8 mouse cellular contexts compared by ENCODE assay signal in genomic region chr8:125729746-125730145, GRCm38 (mm10). TPM values are rescaled to one million over a fixed set of nuclear protein-coding genes. Genes with fewer than 3 reads are reported as not detected.
DNase-seq lines count a peak whose midpoint lies in the region; ATAC-seq lines count a peak whose summit lies in the region.

Gene Ntpcr, plus strand, starts transcription at chr8:125729963.

- H3K9ac ChIP-seq in heart, embryonic 11.5 days (ENCODE audit: low read depth, low read length): no peak within 1 kb of the TSS; the same call in 1 of the 2 replicates
- no peak within 1 kb of the TSS for H3K9ac ChIP-seq in midbrain, embryonic 15.5 days

- no peak within 1 kb of the TSS for H3K4me2 ChIP-seq in heart, embryonic 11.5 days
- no peak within 1 kb of the TSS for H3K4me2 ChIP-seq in midbrain, embryonic 15.5 days

- no peak within 1 kb of the TSS for H3K4me3 ChIP-seq in heart, embryonic 11.5 days (ENCODE audit: low read depth, low read length)
- no peak within 1 kb of the TSS for H3K4me3 ChIP-seq in midbrain, embryonic 15.5 days

- H3K9me3 ChIP-seq in heart, embryonic 11.5 days (replicated peaks; ENCODE audit: control insufficient read depth, low read length): no peaks in the 10 kb centered on the region
- no peaks in the 10 kb centered on the region for H3K9me3 ChIP-seq in midbrain, embryonic 15.5 days

- no peaks in the 10 kb centered on the region; the same call in 1 of the 2 replicates for H3K4me1 ChIP-seq in heart, embryonic 11.5 days (ENCODE audit: control insufficient read depth, insufficient read depth, low read length)
- H3K4me1 ChIP-seq in midbrain, embryonic 15.5 days: peaks cover 7% of the 10 kb centered on the region

- ATAC-seq in common myeloid progenitor, adult 5-6 weeks (replicated peaks; ENCODE audit: low read depth, poor library complexity, severe bottlenecking): no peak
- no peak for ATAC-seq in heart, embryonic 11.5 days (replicated peaks; ENCODE audit: insufficient number of reproducible peaks, low FRiP score, low TSS enrichment)
- no peak for ATAC-seq in midbrain, embryonic 15.5 days (replicated peaks)

- H3K36me3 ChIP-seq in heart, embryonic 11.5 days (ENCODE audit: control insufficient read depth, insufficient read depth, low read length): no peaks in the 10 kb centered on the region
- no peaks in the 10 kb centered on the region for H3K36me3 ChIP-seq in midbrain, embryonic 15.5 days (replicated peaks)

- 80% methylated on average over 7 of the region's 7 CpGs for WGBS in heart, embryonic 11.5 days (ENCODE audit: insufficient replicate concordance)
- 84% methylated on average over 7 of the region's 7 CpGs for WGBS in midbrain, embryonic 15.5 days

- H3K27ac ChIP-seq in heart, embryonic 11.5 days (ENCODE audit: low read depth, low read length): no peak within 1 kb of the TSS
- no peak within 1 kb of the TSS for H3K27ac ChIP-seq in midbrain, embryonic 15.5 days

- H3K27me3 ChIP-seq in heart, embryonic 11.5 days (ENCODE audit: control insufficient read depth, insufficient read depth, low read length): no peaks in the 10 kb centered on the region
- no peaks in the 10 kb centered on the region for H3K27me3 ChIP-seq in midbrain, embryonic 15.5 days (replicated peaks)

- no peak for DNase-seq in layer of hippocampus, adult 8-10 months (ENCODE audit: low spot score in 2 of 2)
- no peak for DNase-seq in layer of hippocampus, adult 9-10 months (ENCODE audit: low spot score)
- no peak for DNase-seq in layer of hippocampus, postnatal 36 days
- DNase-seq in spleen, adult 18-20 months: no peak
- DNase-seq in ovary, adult 18-20 months (ENCODE audit: low spot score): no peak

RNA-seq across cellular contexts. Expression of gene Ntpcr, which starts in this region (rescaled TPM):
- total RNA-seq in layer of hippocampus, adult 8-10 months (2022): 10 to 100 TPM; 23.5 to 26.0 (median 24.0) TPM
- 22.8 and 35.2 TPM in 2 replicates for total RNA-seq in common myeloid progenitor, adult 5-6 weeks (2017)
- polyA plus RNA-seq in heart, embryonic 11.5 days (2014; fragmentation: Nextera tagmentation; extraction: Ambion mirVana): 25.3 and 29.5 TPM in 2 replicates
- total RNA-seq in layer of hippocampus, postnatal 36 days (2021): 10 to 100 TPM; 20.8 TPM
- polyA plus RNA-seq in midbrain, embryonic 15.5 days (2015; fragmentation: Nextera tagmentation; extraction: Ambion mirVana): 29.8 and 30.8 TPM in 2 replicates
